Mouse (Mus musculus) right cerebral cortex, adult 18-20 months (tissue): ENCODE results near the gene Masp2.

ENCODE experiments used
- DNase-seq: peaks from one replicate; pipeline ENCODE4 v3.0.0; 2022; ENCODE audit warnings: mixed read lengths

The Masp2 gene

GRCm38 (mm10) chr4:148643291-148644156 lies 41.2 kb downstream of the Masp2 start, which contains the start of gene Gm572:
Gm572 (plus strand) TSS chr4:148643317.
- no peak for DNase-seq

GRCm38 (mm10) chr4:148644157-148644511 lies 41.8 kb downstream of the Masp2 start:
- peak; percentile 57 for DNase-seq

- no peak for DNase-seq
Measured at GRCm38 (mm10) chr4:148644926-148645325, 42.6 kb downstream of the Masp2 start.

- DNase-seq: peak; percentile 66
Measured at GRCm38 (mm10) chr4:148646616-148647015, 44.3 kb downstream of the Masp2 start.

- no peak for DNase-seq
Measured at GRCm38 (mm10) chr4:148649309-148649708, 47.0 kb downstream of the Masp2 start.

GRCm38 (mm10) chr4:148651045-148651444 lies 48.7 kb downstream of the Masp2 start:
- no peak for DNase-seq

- no peak for DNase-seq
Measured at GRCm38 (mm10) chr4:148654701-148655398, 52.5 kb downstream of the Masp2 start.

- no peak for DNase-seq
Measured at GRCm38 (mm10) chr4:148656691-148657258, 54.4 kb downstream of the Masp2 start.

- DNase-seq: no peak
Measured at GRCm38 (mm10) chr4:148657776-148658175, 55.4 kb downstream of the Masp2 start.

- no peak for DNase-seq
Measured at GRCm38 (mm10) chr4:148660174-148660573, 57.8 kb downstream of the Masp2 start.

GRCm38 (mm10) chr4:148662168-148662965 lies 60.0 kb downstream of the Masp2 start:
- peak; percentile 44 for DNase-seq

- no peak for DNase-seq
Measured at GRCm38 (mm10) chr4:148663326-148663725, 61.0 kb downstream of the Masp2 start.

- no peak for DNase-seq
Measured at GRCm38 (mm10) chr4:148664021-148664420, 61.7 kb downstream of the Masp2 start.
